In the genomic region with DNA sequence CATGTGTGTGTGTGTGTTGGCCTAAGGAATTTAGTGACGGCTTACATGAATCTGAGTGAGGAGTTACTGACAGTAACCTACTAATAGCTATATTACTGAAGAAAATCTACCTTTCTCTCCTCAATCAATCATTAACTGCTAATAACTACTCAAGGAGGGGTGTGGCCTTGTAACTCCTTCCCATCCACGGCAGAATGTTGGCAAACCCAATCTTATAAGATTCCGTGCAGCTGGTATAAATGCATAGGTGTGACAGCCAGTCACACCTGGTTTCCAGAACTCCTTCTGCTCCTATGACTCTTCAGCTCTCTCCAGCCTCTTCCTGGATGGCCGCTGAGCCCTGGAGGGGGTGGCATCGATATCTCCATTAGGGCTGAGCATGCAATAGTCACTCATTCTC, we compare ENCODE assay signal across 27 mouse cellular contexts. TPM values are rescaled to one million over a fixed set of nuclear protein-coding genes. Genes with fewer than 3 reads are reported as not detected.
"Had no signal": no experiment of that assay in that cellular context is flagged by ENCODE, and none has a peak within 500 bp of the region (broad histone marks: within the 10 kb centered on the region; RNA-seq: fewer than 3 reads in every experiment).

No protein-coding gene starts in this region.

- H3K4me3 ChIP-seq: gastrocnemius, adult 2 months; heart, embryonic 10.5 days; heart, embryonic 12.5 days; hindbrain, embryonic 10.5 days; hindbrain, embryonic 12.5 days; kidney, embryonic 15.5 days; limb, embryonic 13.5 days; limb, embryonic 15.5 days; liver, embryonic 12.5 days had no signal

- H3K4me2 ChIP-seq: heart, embryonic 12.5 days; hindbrain, embryonic 12.5 days; hindbrain, embryonic 14.5 days; kidney, embryonic 15.5 days; limb, embryonic 13.5 days; limb, embryonic 15.5 days; liver, embryonic 12.5 days had no signal

- DNase-seq: gastrocnemius, adult 2 months; gastrocnemius, postnatal 10 days; gastrocnemius, postnatal 25 days; heart, postnatal 10 days; heart, postnatal 4 days; kidney, adult 11 months; kidney, adult 2 months; kidney, adult 9 months; kidney, postnatal 36 days; layer of hippocampus, adult 9-11 months; layer of hippocampus, postnatal 36 days; left cerebral cortex, postnatal 4 days had no signal

- H3K9me3 ChIP-seq: heart, embryonic 10.5 days; hindbrain, embryonic 12.5 days; limb, embryonic 15.5 days; liver, embryonic 12.5 days had no signal

- H3K9ac ChIP-seq: heart, embryonic 12.5 days; hindbrain, embryonic 12.5 days; hindbrain, embryonic 14.5 days; kidney, embryonic 15.5 days; limb, embryonic 13.5 days; limb, embryonic 15.5 days; liver, embryonic 12.5 days; liver, embryonic 14.5 days had no signal

- H3K27me3 ChIP-seq: heart, embryonic 12.5 days; hindbrain, embryonic 12.5 days; kidney, embryonic 15.5 days; limb, embryonic 13.5 days; limb, embryonic 15.5 days; liver, embryonic 12.5 days had no signal

- ATAC-seq: hindbrain, embryonic 16.5 days; inflammation-experienced regulatory T-cells, adult 6 months; liver, embryonic 12.5 days had no signal

- H3K4me1 ChIP-seq: heart, embryonic 10.5 days; heart, embryonic 12.5 days; hindbrain, embryonic 10.5 days; hindbrain, embryonic 12.5 days; limb, embryonic 13.5 days; limb, embryonic 15.5 days; liver, embryonic 12.5 days had no signal

- H3K36me3 ChIP-seq: heart, embryonic 10.5 days; heart, embryonic 12.5 days; hindbrain, embryonic 10.5 days; hindbrain, embryonic 12.5 days; kidney, embryonic 15.5 days; limb, embryonic 13.5 days; limb, embryonic 15.5 days; liver, embryonic 12.5 days had no signal

- H3K27ac ChIP-seq: gastrocnemius, adult 2 months; heart, embryonic 10.5 days; hindbrain, embryonic 10.5 days; hindbrain, embryonic 12.5 days; hindbrain, embryonic 14.5 days; kidney, embryonic 15.5 days; kidney, postnatal 0 days; limb, embryonic 13.5 days; limb, embryonic 15.5 days; liver, embryonic 12.5 days; liver, embryonic 14.5 days had no signal

RNA-seq across cellular contexts. Expression of a gene that starts 25.8 kb away (rescaled TPM):
- polyA plus RNA-seq: inflammation-experienced regulatory T-cells, adult 6 months; kidney, adult 2 months; large intestine, adult 2 months; liver, adult 2 months had no signal
